Mouse (Mus musculus) small intestine, adult 2 months (tissue): ENCODE measurements around the gene Uchl1. TPM values are rescaled to one million over a fixed set of nuclear protein-coding genes. Genes with fewer than 3 reads are reported as not detected.

Experiments used
- H3K27ac ChIP-seq: fragments of 200-500 bp; 2 replicates; pipeline ENCODE4 v1.5.1; 2012; ENCODE audit warnings: low read depth, low read length, control low read depth, inconsistent platforms; ENCODE audit not compliant: insufficient read depth
- H3K27me3 ChIP-seq: fragments of 200-500 bp; 2 replicates; pipeline ENCODE4 v1.6.1; 2012; ENCODE audit warnings: mild to moderate bottlenecking, moderate library complexity, low read length, inconsistent platforms; ENCODE audit not compliant: control insufficient read depth, insufficient read depth
- H3K36me3 ChIP-seq: fragments of 200-500 bp; 2 replicates; pipeline ENCODE4 v1.6.1; 2012; ENCODE audit warnings: mild to moderate bottlenecking, low read length, control low read depth, inconsistent platforms; ENCODE audit not compliant: control insufficient read depth, insufficient read depth
- H3K4me1 ChIP-seq: fragments of 200-500 bp; 2 replicates; pipeline ENCODE4 v1.6.1; 2012; ENCODE audit warnings: low read length, inconsistent platforms, mixed read lengths; ENCODE audit not compliant: control insufficient read depth, insufficient read depth, insufficient read length
- H3K4me3 ChIP-seq: fragments of 200-500 bp; 2 replicates; pipeline ENCODE4 v1.5.1; 2012; ENCODE audit warnings: low read depth, mild to moderate bottlenecking, control low read depth, inconsistent platforms, low read length, moderate library complexity
- CTCF ChIP-seq: fragments of 200-500 bp; IDR thresholded peaks from 2 replicates; pipeline ENCODE4 v1.5.1; 2012; ENCODE audit warnings: low read depth, mild to moderate bottlenecking, control low read depth, inconsistent platforms, low read length, moderate library complexity, mixed read lengths; ENCODE audit not compliant: insufficient replicate concordance, insufficient read length; ENCODE audit errors: extremely low read depth
- POLR2A ChIP-seq: fragments of 200-500 bp; IDR thresholded peaks from 2 replicates; pipeline ENCODE4 v1.6.1; 2012; ENCODE audit warnings: low read depth, mild to moderate bottlenecking, control low read depth, inconsistent platforms, low read length, moderate library complexity
- WGBS: fragments of 180-500 bp; shearing (Covaris S2); methylation state at CpG from one replicate; pipeline ENCODE4 v1.1.7; 2018; 5-methylcytosine and 5-hydroxymethylcytosine counted together
- polyA plus RNA-seq: library from polyadenylated mRNA; depleted of rRNA; stranded (reverse); fragments of >200 nt; gene quantifications from 2 replicates; pipeline ENCODE4 v1.2.3, GENCODE M21; 2012; rRNA removed

Gene Uchl1
- polyA plus RNA-seq, 1 experiment = 12.8 TPM

DNA sequence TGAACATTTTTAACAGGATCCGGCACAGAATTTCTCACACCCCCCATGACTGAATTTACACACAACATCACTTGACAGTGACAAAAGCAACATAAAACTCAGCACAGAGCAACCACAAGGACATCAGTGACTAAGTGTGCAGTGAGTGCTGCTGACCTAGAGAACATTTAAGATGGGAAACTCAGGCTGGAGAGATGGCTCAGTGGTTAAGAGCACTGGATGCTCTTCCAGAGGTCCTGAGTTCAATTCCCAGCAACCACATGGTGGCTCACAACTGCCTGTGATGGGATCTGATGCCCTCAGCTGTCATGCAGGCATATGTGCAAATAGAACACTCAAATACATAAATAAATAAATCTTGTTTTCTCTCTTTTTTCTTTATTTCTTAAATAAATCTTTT is 57.7 kb downstream of the Uchl1 start:
- Histone ChIP-seq H3K4me1 (no peaks in the 10 kb centered on the region), H3K36me3 (no peaks in the 10 kb centered on the region), H3K27me3 (no peaks in the 10 kb centered on the region), H3K27ac (no peak overlapping the region), H3K4me3 (no peak overlapping the region)
- 93% methylated on average over 1 of the region's 1 CpGs for WGBS
- TF ChIP-seq CTCF (no peak), POLR2A (no peak)

Other genes starting within 250 kb of the Uchl1 start
- 2.3 and 8.3 TPM in 2 replicates for gene Apbb2, start 57.3 kb upstream of the Uchl1 start, polyA plus RNA-seq
- gene Limch1, start 69.7 kb downstream of the Uchl1 start, polyA plus RNA-seq = 1.0 and 1.5 TPM in 2 replicates